Mouse (Mus musculus) midbrain, embryonic 14.5 days (tissue): Measurements from ENCODE around the gene Rbm7. TPM values are rescaled to one million over a fixed set of nuclear protein-coding genes. Genes with fewer than 3 reads are reported as not detected.

Experiments
- ATAC-seq: fragments of 200-750 bp; cut with Nextera tagmentation; 2 replicates; pipeline ENCODE4 v1.8.0; 2017; ENCODE audit warnings: moderate number of reproducible peaks, moderate library complexity; ENCODE audit not compliant: low FRiP score, low TSS enrichment
- DNase-seq: peaks from one replicate; pipeline ENCODE4 v3.0.0-alpha.2; 2015
- H3K27ac ChIP-seq: fragments of 300-500 bp; sonication (generic); replicated peaks from 2 replicates; pipeline ENCODE4 v1.5.1; 2014; ENCODE audit warnings: mild to moderate bottlenecking, low read depth, low read length, moderate library complexity
- H3K27me3 ChIP-seq: fragments of 300-500 bp; sonication (generic); 2 replicates; pipeline ENCODE4 v1.6.1; 2014; ENCODE audit warnings: low read length, control low read depth, mixed read lengths; ENCODE audit not compliant: control insufficient read depth, insufficient read depth
- H3K36me3 ChIP-seq: fragments of 300-500 bp; sonication (generic); 2 replicates; pipeline ENCODE4 v1.6.1; 2014; ENCODE audit warnings: low read length, control low read depth; ENCODE audit not compliant: control insufficient read depth, insufficient read depth
- H3K4me1 ChIP-seq: fragments of 300-500 bp; sonication (generic); 2 replicates; pipeline ENCODE4 v1.6.1; 2014; ENCODE audit warnings: mild to moderate bottlenecking, antibody characterized with exemption, low read length, control low read depth; ENCODE audit not compliant: control insufficient read depth, insufficient read depth
- H3K4me2 ChIP-seq: fragments of 300-500 bp; sonication (generic); 2 replicates; pipeline ENCODE4 v1.6.1; 2014; ENCODE audit warnings: mild to moderate bottlenecking, low read length, moderate library complexity
- H3K4me3 ChIP-seq: fragments of 300-500 bp; sonication (generic); replicated peaks from 2 replicates; pipeline ENCODE4 v1.5.1; 2014; ENCODE audit warnings: low read depth, low read length
- H3K9ac ChIP-seq: fragments of 300-500 bp; sonication (generic); replicated peaks from 2 replicates; pipeline ENCODE4 v1.6.1; 2014; ENCODE audit warnings: mild to moderate bottlenecking, low read length, moderate library complexity
- H3K9me3 ChIP-seq: fragments of 300-500 bp; sonication (generic); 2 replicates; pipeline ENCODE4 v1.6.1; 2016; ENCODE audit warnings: low read length, control low read depth, mixed read lengths; ENCODE audit not compliant: control insufficient read depth
- WGBS: fragments of 180-500 bp; shearing (Covaris S2); extraction: QIAGEN DNeasy Blood & Tissue Kit; methylation state at CpG from one replicate; pipeline ENCODE4 v1.1.7; 2014; 5-methylcytosine and 5-hydroxymethylcytosine counted together
- polyA plus RNA-seq: library from polyadenylated mRNA; unstranded; fragments of >200 nt; fragmentation: Nextera tagmentation; extraction: Ambion mirVana; gene quantifications from 2 replicates; pipeline ENCODE4 v1.2.1, GENCODE M21; 2014

Gene Rbm7
- polyA plus RNA-seq, 1 experiment from 2014 or later: 90.7 TPM

DNA sequence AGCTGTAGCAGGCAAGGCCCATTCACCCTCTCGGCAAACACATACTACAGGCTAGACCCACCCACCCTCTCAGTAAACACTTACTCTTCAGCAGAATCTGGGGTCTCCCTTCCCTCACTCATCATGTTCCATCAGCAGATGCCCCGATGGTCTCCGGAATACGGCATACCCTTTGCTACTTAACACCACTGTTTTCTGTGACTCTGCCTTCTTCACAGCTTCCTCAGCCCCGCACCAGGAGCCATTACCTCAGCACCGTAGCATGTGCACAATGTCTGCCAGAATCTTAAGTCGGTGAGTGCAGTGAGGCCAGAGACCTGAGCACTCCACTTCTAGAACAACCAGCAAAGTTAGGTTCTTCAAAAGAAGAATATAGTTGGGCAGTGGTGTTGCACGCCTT, 34.4 kb downstream of the Rbm7 start:
- no peak overlapping the region for H3K4me2 ChIP-seq
- no peak overlapping the region for H3K27ac ChIP-seq
- DNase-seq (no peak), ATAC-seq (no peak)
- no peaks in the 10 kb centered on the region for H3K36me3 ChIP-seq
- H3K9me3 ChIP-seq: no peaks in the 10 kb centered on the region
- no peak overlapping the region for H3K9ac ChIP-seq
- H3K4me1 ChIP-seq: no peaks in the 10 kb centered on the region
- no peak overlapping the region for H3K4me3 ChIP-seq
- no peaks in the 10 kb centered on the region for H3K27me3 ChIP-seq
- WGBS: 94% methylated on average over 8 of the region's 8 CpGs

DNA sequence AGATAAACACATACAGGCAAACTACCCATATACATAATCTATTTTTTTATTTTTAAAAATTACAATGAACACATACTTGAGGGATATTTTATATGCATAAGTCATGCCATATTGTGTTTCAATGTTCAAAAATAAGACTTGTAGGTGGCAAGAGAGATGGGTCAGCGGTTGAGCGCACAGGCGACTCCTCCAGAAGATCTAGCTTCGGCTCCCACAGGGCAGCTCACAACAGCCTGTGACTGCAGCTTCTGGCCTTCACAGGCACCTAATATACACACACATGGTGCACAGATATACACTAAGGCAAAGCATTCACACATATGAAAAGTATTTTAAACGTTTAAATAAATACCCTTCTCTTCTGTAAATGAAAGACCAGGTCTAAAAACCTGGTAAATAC, 35.7 kb downstream of the Rbm7 start:
- no peak overlapping the region for H3K4me3 ChIP-seq
- no peaks in the 10 kb centered on the region for H3K27me3 ChIP-seq
- H3K9ac ChIP-seq: no peak overlapping the region
- no peaks in the 10 kb centered on the region for H3K9me3 ChIP-seq
- ATAC-seq (no peak), DNase-seq (no peak)
- H3K36me3 ChIP-seq: no peaks in the 10 kb centered on the region
- H3K4me2 ChIP-seq: no peak overlapping the region
- no peak overlapping the region for H3K27ac ChIP-seq
- no peaks in the 10 kb centered on the region for H3K4me1 ChIP-seq
- 88% methylated on average over 5 of the region's 5 CpGs for WGBS

DNA sequence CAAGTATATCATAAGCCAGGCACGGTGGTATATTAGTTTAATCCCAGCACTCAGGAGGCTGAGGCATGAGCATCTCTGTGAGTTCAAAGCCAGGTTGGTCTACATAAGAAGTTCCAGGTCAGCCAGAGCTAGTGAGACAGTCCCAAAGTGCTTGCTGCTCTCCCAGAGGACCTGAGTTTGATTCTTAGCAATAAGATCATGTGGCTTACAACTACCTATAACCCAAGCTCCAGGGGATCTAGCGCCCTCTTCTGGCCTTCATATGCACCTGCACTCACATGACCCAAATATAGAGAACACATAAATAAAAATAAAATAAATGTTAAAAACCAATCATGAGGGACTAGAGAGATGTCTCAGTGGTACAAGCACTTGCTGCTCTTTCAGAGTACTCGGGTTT, 36.2 kb downstream of the Rbm7 start:
- 68% methylated on average over 3 of the region's 3 CpGs for WGBS
- H3K36me3 ChIP-seq: no peaks in the 10 kb centered on the region

DNA sequence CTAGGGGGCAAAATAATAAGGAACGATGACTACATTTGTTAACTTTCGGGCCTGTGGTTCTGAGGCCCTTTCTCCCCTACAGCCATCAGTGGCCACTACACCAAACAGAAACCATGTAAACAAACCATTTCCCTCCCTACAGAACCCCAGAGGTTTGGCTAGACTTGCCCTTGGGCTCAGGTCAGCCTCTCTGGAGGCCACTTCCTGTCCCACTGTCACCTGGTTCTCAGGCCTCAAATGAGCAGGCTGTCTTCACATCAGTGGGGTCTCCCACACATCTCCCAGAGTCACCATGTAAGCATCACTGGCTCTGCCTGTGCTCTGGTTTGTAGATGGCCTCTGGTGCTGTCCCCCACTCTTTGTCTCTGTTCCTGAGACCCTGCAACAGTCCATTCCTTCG, 39.1 kb downstream of the Rbm7 start:
- 95% methylated on average over 3 of the region's 3 CpGs for WGBS
- Histone ChIP-seq H3K4me2 (no peak overlapping the region), H3K4me1 (no peaks in the 10 kb centered on the region), H3K9me3 (no peaks in the 10 kb centered on the region), H3K9ac (no peak overlapping the region), H3K4me3 (no peak overlapping the region), H3K27me3 (no peaks in the 10 kb centered on the region), H3K36me3 (no peaks in the 10 kb centered on the region), H3K27ac (no peak overlapping the region)
- no peak for DNase-seq
- ATAC-seq: no peak

More for the DNA sequence above, 36.2 kb downstream of the Rbm7 start:
- no peaks in the 10 kb centered on the region for H3K27me3 ChIP-seq
- no peak for DNase-seq
- ATAC-seq: no peak
- H3K9me3 ChIP-seq: no peaks in the 10 kb centered on the region
- H3K27ac ChIP-seq: no peak overlapping the region
- H3K4me3 ChIP-seq: no peak overlapping the region
- H3K9ac ChIP-seq: no peak overlapping the region
- H3K4me1 ChIP-seq: no peaks in the 10 kb centered on the region
- no peak overlapping the region for H3K4me2 ChIP-seq

DNA sequence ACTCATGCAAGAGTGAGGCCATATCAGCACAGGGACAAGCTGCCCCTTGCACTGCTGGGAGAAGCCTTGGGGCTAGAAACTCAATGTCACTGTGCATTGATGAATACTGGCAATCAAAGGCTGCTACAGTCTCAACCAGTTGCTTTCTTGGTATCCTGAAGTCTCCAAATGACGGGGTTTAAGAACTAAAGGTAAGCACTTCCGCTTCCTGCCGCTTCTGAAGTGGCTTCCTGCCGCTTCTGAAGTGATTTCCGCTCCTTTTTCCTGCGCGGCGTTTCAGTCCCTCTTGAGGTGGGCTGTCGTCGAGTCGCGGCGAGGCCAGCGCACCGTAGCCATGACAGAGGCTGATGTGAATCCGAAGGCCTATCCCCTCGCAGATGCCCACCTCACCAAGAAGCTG, 45.0 kb downstream of the Rbm7 start:
- Histone ChIP-seq H3K9ac (no peak overlapping the region), H3K4me1 (no peaks in the 10 kb centered on the region), H3K27me3 (no peaks in the 10 kb centered on the region), H3K9me3 (no peaks in the 10 kb centered on the region), H3K4me3 (no peak overlapping the region), H3K27ac (no peak overlapping the region), H3K36me3 (no peaks in the 10 kb centered on the region), H3K4me2 (no peak overlapping the region)
- WGBS: 90% methylated on average over 17 of the region's 17 CpGs
- no peak for DNase-seq
- ATAC-seq: no peak

DNA sequence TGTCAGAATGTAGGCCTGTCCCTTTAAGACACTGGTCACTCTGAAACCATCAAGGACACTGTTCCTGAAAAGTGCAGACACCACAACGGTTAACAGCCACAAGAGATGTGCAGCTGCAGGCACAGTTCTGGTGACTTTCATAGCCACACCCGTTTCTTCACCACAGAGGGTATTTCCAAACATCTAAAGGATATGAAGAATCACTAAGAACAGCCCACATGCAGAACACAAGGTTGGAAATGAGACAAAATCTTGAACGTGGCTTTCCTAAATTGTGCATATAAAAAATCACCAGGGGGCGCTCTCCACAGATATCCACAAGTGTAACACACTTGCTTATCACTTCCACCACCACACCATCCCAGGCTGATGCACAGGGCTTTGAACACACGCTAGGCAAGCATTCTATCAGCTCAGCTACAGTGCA, 47.3 kb downstream of the Rbm7 start:
- no peaks in the 10 kb centered on the region for H3K4me1 ChIP-seq
- no peaks in the 10 kb centered on the region for H3K36me3 ChIP-seq
- no peak overlapping the region for H3K4me2 ChIP-seq
- ATAC-seq (no peak), DNase-seq (peak; percentile 70)
- H3K27ac ChIP-seq: no peak overlapping the region
- no peak overlapping the region for H3K9ac ChIP-seq
- H3K27me3 ChIP-seq: no peaks in the 10 kb centered on the region
- 47% methylated on average over 5 of the region's 5 CpGs for WGBS
- H3K9me3 ChIP-seq: no peaks in the 10 kb centered on the region
- no peak overlapping the region for H3K4me3 ChIP-seq

DNA sequence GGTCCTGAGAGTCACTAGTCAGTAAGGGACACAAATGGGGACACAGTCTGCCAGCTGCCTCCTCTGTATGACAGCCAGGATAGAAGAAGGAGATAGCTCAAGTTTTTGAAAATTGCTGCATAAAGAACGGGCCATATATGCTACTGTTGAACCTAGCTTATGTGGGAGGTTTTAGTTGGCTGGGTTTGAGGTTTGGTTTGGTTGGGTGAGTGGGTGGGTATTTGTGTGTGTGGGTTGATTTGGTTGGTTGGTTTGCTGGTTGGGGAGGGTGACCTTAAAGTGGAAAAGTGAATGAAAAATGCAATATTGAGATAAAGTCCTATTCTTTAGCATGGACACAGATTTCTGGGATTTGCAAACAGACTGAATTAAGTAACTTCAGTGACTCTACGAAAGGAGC, 50.3 kb downstream of the Rbm7 start:
- H3K4me3 ChIP-seq: no peak overlapping the region
- no peaks in the 10 kb centered on the region for H3K27me3 ChIP-seq
- 82% methylated on average over 2 of the region's 2 CpGs for WGBS
- no peak overlapping the region for H3K4me2 ChIP-seq
- no peak overlapping the region for H3K27ac ChIP-seq
- DNase-seq (no peak), ATAC-seq (no peak)
- no peaks in the 10 kb centered on the region for H3K4me1 ChIP-seq
- no peaks in the 10 kb centered on the region for H3K9me3 ChIP-seq
- no peak overlapping the region for H3K9ac ChIP-seq
- H3K36me3 ChIP-seq: no peaks in the 10 kb centered on the region

DNA sequence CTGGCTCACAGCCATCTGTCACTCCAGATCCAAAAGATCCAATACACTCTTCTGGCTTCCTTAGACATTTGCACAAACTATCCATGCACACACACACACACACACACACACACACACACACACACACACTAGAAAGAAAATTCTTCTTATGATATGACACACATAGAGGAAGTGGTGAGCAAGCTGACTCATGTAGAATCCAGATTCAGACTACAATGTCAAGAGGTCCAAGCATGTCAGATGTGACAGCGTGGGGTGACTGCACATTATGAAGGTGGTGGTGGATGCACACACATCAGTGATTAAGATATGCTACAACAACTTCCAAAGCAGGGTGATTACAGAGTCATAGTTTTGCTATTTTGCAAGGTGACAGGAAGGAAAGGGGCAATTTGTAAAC, 51.2 kb downstream of the Rbm7 start:
- no peak for DNase-seq
- H3K27me3 ChIP-seq: no peaks in the 10 kb centered on the region
- no peak overlapping the region for H3K4me3 ChIP-seq
- no peaks in the 10 kb centered on the region for H3K36me3 ChIP-seq
- no peaks in the 10 kb centered on the region for H3K4me1 ChIP-seq
- H3K9me3 ChIP-seq: no peaks in the 10 kb centered on the region
- 97% methylated on average over 1 of the region's 1 CpGs for WGBS
- ATAC-seq: no peak
- H3K27ac ChIP-seq: no peak overlapping the region
- no peak overlapping the region for H3K9ac ChIP-seq
- no peak overlapping the region for H3K4me2 ChIP-seq
